Mouse (Mus musculus) inflammation-experienced regulatory T-cells, adult 6 months (primary cell): Measurements from ENCODE around the gene Mfsd4b5. TPM values are rescaled to one million over a fixed set of nuclear protein-coding genes. Genes with fewer than 3 reads are reported as not detected.
"Not testable (repeated sequence)": the region's sequence is repeated elsewhere in the genome, so short reads cannot be mapped to it uniquely, and the experiment has no call there.

Source experiments
- ATAC-seq: one replicate; pipeline ENCODE4 v1.8.0; 2017
- polyA plus RNA-seq, 3 experiments: library from polyadenylated mRNA; unstranded; fragments of 100-300 nt; shearing (Covaris generic); gene quantifications; one replicate each; pipeline ENCODE4 v1.2.1; 2017

Gene Mfsd4b5
- polyA plus RNA-seq: under 1 TPM in 1 of 3 experiments, not detected in 2; 0.20 TPM

DNA sequence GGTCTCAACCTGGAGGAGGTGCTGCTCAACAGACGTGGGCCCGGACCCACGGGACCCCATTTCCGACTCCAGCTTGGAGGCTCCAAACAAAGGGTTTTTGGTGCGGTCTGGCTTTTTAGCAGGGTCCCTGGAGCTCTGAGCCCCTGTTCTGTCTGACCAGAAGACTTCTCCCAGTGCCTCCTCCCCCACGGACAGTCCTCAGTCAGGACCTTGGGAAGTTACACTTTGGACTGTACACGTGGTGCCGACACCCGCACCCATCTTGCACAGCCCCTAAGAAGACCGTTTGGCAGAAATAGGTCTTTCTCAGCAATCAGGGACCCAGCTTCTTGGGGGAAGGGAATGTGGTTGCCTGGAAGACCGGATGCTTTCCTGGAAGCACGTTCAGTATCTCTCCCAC is at the start of gene Mfsd4b5:
TSS of gene Mfsd4b5 (minus strand) at position 181 of the 400 bp plus-strand sequence.
- no peak for ATAC-seq

DNA sequence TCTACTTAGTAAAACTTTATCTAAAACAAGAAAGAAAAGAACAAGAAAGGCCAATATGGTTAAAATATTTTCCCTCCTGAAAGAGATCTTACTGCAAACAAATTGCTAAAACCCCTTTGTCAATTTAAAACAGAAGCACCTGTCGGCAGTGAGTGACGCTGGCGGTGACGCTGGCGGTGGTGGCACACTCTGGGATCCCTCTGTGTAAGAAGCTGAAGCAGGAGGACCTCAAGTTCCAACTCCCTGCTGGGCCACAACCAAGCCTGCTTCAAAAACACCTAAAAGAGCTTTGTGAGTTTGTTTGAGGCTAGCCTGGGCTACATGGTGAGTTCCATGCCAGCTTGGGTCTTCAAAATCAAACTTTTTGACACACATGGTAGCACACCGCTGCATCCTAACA is 48.5 kb upstream of the Mfsd4b5 start:
- ATAC-seq: no peak

DNA sequence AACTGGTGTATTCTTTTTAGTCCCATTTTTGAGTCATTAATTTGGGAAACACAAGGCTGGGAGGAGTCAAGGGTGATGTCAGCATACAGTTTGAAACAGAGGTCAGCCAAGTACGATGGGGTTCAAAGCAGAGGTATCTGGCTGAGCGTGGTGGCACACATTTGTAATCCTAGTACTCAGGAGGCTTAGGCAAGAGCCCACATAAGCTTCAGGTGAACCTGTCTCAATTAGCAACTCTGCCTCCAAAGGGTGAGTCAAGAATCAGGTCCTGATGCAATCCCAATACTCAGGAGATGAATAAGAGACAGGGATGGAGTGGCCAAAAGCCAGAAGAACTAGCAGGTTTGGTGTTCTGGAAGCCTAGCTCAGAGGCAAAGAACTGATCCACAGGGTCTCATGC is 46.5 kb upstream of the Mfsd4b5 start:
- ATAC-seq: no peak

DNA sequence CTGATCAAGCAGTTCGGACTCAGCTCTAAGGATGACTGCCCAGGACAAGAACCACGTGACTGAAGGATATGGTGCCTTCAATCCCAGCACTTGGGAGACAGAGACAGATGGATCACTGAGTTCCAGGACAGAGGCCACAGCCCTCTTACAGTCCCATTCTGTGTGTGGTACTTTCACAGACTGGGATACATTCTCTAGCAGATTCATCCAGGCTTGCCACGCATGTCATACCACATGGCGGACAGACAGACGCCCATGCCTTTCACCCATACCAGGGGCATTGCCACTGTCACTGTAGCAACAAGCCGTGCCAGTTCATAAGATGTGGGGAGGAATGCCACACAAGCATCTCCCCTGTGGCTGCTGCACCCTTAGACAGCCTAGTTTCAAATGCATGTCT is 44.3 kb upstream of the Mfsd4b5 start:
- ATAC-seq: no peak

DNA sequence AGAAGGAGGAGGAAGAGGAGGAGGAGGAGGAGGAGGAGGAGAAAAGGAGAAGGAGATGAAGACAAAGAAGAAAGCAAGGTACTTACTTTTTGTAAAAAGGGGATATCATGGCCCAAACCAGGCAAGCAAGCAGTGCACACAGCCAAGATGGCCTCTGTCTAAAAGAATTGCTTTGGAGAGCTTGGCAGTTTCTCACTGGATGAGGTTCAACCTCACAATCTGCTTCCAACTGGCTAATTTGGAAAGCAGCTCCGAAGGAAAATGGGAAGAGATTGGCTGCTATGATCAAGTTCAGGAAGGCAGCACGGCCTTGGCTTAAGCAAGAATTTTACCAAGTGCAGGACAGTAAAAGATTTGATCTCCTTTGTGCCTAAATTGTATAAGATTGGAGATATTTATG is 43.2 kb upstream of the Mfsd4b5 start:
- no peak for ATAC-seq

DNA sequence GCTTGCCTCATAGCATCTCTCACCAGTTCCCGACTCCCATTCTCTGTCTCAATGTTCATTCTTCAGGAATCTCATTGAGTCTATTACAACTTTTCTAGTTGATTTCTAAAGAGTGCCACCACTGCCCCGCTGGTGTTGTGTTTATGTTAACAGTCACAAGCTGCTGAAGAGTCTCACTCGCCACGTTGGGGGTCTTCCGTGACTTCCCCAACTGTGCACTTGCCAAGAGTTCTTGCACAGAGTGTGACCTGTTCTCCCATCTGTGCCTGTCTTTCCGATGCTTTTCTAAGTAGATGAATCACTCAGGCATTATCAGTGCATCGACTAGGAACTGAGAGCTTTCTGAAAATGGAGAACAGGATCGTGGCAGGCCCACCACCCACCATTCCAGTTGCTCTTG is 41.6 kb upstream of the Mfsd4b5 start:
- no peak for ATAC-seq

DNA sequence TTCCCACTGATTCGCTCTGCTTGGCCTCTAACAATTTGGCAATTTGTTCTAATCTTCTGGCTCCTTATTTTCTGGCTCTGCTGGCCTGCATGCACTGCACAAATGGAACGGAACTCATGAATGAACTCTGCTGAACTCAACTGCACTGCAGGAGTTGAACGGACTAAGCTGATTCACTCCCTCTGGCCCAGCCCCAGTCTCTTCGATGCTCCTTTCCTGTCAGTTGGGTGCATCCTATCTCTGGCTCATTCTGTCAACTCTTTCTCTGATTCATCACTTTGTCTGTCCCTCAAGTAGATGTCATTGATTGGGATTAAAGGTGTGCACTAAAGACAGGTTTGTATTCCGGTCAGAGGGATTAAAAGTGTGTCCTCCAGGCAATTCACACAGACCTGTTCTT is 40.1 kb upstream of the Mfsd4b5 start:
- ATAC-seq: no peak

DNA sequence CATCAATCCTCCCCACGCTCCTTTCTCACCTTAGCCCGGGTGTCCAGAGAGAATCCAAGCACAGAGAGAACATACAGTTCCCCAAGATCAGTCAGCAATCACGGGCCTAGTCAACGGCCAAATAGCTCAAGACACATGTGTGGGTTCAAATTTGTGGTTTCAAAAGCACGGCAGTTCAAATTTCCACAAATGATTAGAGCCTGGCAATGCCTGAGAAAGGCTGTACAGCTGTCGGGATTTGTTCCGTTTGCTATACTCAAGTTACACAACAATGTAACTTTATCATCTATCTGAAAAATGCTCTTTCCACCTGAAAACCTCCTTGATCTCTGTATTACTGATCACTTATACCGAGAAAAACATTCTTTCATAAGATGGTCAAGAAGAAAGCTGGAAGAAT is 39.1 kb upstream of the Mfsd4b5 start:
- ATAC-seq: no peak

DNA sequence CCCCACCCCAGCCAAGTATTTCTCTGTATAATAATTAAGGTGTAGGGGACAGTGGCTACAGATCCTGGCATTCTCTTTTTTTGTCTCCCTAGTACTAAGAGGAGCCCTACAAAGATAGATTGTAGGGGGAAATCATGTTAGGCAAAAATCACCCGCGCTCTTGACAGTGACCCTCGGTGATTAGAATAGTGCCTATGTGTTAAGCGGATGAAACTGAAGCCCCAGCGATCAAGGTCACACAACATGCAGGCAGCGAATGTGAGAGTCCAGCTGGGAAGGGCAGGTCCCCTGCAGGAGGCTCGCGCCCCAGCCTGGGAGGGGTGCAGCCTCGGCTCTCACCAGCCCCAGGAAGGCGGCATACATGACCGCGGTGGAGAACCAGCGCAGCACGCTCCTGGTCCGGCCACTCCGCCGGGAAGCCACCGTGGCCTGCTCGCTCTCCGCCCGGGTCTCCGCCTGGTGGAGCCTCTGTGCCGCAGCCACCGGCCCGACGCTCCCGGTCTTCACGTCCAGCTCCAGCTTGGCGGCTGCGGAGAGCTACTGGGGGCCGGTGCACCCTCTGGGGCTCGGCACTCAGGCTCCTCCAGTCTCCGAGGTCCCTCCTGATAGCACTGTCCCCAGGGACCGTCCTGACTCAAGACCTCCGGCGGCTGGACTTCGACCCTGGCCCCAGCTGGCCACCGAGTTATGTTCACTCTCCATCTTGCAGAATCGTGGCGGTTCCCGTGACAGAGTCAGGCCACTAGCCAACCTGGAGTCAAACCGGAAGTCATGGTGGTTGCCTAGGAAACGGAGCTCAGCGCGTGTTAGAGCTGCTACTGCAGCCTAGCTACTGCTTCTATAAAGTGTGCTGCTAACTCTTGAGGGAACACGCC is 38.3 kb upstream of the Mfsd4b5 start, which contains the start of gene Mfsd4b1:
TSS of gene Mfsd4b1 (minus strand) at position 715 of the 875 bp plus-strand sequence.
- peak; percentile 99 for ATAC-seq

DNA sequence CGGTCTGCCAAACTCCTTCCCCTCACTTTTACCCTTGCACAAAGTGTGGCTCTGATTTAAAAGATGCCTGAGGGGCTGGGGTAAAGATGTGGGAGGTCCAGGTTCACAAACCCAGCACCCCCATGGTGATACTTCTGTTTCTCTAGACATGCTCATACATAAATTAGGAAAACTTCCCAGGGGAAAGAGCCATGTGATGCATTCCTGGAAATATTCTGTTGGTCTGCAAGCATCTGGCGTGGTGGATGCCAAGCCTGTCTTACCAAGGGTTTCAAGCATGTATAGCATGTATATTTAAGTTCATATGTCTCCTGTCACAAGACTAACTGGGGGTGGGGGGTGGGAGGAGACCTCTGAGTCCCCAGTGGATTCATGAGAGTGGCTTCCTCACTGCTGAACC is 34.0 kb upstream of the Mfsd4b5 start:
- no peak for ATAC-seq

DNA sequence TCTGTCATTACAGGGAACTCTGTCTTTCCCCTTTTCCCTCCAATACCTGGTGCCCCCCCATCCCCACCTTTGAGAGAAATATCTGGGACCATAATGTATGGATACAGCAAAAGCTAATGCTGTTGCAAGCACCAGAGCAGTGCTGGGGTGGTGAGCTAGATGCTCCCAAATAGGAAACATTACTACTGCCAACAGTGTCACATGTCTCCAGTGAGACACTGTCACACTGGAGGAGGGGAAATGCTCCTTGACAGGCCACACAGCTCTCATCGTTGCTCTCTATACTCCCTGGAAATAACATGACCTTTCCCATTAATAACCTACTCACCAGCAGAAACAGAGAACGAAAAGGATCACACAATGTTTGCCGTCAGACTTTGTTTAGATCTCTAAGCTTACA is 33.0 kb upstream of the Mfsd4b5 start:
- no peak for ATAC-seq

DNA sequence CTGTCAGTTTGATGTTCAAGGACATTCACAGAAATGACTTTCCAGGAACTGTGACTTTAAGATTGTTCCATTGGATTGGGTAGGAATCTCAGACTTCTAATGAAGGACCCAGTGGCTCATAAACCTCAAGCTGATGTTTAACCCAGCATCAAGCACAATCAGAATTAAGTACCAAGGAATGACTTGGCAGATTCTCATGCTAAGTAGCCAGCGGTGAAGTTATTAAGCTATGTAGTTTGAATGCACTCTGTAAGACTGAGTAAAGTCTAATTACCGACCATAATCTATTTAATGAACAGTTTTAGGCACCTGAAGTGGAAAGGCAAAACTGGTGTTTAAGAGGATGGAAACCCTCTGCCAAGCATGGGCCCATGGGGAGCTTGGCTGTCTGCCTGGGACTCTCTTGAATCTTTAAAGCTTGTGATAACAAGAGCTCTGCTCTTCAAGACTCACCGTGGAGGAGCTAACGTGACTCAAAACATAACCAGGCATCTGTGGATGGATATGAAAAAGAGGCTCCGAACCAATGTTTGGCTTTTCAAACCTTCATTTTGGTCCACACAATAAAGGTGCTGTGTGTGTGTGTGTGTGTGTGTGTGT is 31.9 kb upstream of the Mfsd4b5 start:
- ATAC-seq: no peak

DNA sequence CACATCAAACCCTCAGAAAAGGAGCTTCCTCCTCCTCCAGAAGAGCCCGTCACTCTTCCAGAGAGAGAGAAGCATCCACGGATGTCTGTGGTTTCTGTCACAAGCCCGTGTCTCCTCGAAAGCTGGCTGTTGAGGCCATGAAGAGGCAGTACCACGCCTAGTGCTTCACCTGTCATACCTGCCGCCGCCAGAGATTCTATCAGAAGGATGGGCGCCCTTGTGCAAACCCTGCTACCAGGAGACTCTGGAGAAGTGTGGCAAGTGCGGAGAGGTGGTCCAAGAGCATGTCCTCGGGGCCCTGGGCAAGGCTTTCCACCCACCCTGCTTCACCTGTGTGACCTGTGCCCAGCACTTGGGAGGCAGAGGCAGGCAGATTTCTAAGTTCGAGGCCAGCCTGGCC is 23.1 kb upstream of the Mfsd4b5 start:
- no peak for ATAC-seq

DNA sequence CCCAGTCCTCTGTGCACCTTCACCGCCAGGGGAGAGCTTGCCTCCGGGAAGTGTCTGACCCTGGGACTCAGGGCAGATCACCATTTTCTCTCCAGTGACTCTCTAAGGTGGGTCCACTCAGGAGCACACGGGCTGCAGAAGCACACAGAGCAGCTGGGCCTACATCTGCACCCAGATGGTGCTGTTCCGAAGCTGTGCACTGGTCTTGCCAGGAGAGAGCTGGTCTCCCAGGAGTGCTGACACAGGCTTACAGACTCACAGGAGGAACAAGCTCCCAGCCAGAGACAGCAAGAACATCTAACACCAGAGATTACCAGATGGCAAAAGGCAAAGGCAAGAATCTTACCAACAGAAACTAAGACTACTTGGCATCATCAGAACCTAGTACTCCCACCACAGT is 22.4 kb upstream of the Mfsd4b5 start:
- ATAC-seq: not testable (repeated sequence)

DNA sequence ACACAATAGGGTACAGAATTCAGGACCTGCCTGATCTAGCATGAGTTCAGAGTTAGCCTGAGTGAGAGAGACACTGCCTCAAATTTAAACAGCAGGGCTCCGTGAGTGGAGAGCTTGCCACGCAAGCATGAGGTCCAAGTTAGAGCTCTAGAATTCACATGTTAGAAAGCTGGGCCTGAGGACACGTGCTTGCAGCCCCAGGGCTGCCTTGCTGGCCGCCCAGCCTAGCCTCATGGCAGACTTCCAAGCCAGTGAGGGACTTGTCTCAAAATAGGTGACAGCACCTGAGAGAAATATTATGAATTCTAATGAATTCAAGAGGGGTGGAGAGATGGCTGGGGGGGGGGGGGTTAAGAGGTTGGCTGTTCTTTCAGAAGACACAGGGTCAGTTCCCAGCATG is 21.5 kb upstream of the Mfsd4b5 start:
- no peak for ATAC-seq

DNA sequence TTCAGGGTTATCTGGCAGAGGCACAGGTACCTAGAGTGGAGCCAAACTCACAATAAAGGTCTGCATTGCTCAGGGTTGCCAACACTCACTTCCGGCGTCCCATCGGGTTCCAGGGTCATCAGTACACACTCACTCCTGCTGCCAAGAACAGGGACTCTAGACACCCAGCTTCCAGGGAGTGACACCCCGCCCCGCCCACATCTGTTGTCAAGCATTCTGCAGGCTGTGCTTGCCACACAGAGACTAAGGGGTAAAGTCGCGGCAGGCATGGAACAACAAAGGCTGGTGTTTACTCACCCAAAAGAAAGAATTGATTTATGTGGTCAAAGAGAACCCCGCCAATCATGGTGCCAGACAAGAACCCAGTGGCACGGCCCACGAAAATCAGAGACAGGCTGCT is 20.5 kb upstream of the Mfsd4b5 start:
- ATAC-seq: no peak

DNA sequence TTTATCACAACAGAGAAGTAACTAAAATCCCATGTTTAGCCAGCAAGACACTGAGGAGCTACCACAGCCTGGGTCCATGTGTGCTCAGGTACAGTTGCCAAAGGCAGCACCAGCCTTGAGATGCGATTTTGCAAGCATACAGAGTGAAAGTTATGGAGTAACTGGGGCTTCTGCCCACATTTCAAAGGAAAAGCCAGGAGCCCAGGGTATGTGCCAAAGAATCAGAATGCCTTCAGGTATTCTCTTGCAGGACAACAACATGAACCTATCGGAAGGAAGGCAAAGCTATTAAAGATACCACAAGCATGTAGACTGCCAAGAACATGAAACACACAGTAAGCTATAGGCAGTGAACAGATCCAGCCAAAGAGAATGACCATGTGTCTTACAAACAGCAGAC is 14.3 kb upstream of the Mfsd4b5 start:
- ATAC-seq: no peak

DNA sequence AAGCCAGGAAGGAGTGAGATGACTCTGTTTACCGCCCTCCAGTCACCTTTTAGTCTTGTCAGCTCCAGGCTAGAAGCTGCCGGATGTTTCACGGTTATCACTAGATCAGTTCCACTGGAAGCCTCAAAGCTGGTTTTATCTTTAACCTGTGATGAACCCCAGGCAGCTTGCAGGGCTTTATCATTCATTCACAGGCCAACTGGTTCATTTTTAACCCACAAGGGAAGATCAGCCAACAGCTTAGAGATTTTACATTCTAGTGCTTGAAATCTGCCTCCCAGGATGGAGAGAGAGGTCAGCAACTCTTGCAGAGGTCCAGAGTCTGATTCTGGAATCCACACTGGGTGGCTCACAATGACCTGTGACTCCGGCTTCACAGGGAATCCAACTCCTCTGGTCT is 4.7 kb upstream of the Mfsd4b5 start:
- peak; percentile 94 for ATAC-seq

DNA sequence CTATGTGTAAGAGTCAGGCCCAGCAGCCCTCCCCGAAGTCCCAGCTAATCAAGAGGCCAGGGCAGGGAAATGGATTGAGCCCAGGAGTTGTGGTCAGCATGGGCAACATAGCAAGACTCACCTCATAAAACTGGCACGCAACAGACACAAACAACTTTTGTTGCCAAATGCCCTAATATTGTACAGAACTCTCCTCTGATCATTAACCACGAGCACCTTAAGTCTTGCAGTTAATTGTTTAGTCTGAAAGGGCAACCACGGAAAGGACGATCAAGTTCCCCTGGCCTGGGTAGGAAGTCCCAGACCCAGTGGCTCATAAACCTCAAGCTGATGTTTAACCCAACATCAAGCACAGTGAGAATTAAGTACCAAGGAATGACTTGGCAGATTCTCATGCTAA is 3.8 kb downstream of the Mfsd4b5 start:
- ATAC-seq: no peak

DNA sequence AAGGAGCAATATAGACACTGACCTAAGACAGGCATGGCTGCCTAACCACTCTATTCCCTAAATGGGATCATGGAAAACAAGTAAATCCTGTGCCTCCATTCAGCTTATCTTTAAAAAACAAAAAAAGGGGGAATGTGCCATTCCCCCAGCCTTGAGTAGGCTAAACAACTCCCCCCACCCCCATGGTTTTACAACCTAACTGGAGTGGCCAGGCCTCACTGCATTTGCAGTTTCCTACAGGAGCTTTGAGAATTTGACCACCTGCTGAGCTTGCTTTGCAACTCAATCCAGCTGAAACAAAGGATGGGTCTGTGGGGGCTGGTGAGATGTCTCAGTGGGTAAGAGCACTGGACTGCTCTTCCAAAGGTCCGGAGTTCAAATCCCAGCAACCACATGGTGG is 8.2 kb downstream of the Mfsd4b5 start:
- ATAC-seq: no peak

DNA sequence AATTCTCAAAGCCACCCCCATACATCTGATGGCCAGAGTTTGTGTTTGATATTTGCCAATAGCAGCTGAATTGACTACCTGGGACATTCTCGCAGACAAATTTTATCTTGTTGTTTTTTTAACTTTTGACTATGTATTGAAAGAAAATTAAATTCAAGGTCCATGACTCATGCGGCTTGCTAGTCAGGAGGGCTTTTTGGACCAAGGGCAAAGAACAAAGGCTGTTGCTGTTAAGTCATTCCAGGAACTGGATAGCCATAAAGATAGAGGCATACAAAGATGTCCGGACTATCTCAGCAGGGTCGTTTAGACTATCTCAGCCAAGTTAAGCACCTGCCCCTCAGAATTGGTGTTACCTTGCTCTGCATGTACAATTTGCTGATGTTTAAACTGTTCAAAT is 9.1 kb downstream of the Mfsd4b5 start:
- no peak for ATAC-seq

DNA sequence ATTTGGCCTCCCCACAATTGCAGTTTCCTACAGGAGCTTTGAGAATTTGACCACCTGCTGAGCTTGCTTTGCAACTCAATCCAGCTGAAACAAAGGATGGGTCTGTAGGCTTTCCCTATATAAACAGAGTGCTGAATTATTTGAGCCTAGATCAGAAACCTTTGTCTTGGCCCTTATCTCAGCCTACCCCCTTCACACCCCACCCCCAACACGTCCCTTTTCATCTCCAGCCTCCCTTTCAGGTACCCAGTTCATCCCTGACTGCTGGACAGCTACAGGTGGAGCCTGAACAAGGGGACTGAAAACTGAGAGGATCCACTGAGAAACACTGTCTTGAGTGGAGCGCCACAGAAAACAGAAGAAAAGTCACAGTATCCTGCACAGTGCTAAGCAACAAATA is 10.7 kb downstream of the Mfsd4b5 start:
- no peak for ATAC-seq

DNA sequence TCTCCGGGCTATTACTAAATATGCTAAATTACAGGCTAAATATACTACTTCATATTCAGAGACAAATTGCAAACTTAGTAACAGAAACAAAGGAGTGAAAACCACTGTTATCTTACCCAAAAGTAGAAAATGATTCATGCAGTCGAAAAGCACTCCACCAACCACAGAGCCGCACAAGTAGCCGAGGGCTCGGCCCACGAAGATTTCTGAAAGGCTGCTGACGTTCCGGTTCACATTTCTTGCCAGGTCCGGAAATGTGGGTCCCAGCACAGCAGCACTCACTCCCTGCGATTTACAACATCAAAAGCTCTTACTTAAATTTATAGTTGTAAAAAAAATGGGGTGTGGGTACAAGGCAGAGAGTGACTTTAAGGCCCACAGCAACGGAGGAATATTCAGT is 11.5 kb downstream of the Mfsd4b5 start:
- peak; percentile 61 for ATAC-seq

DNA sequence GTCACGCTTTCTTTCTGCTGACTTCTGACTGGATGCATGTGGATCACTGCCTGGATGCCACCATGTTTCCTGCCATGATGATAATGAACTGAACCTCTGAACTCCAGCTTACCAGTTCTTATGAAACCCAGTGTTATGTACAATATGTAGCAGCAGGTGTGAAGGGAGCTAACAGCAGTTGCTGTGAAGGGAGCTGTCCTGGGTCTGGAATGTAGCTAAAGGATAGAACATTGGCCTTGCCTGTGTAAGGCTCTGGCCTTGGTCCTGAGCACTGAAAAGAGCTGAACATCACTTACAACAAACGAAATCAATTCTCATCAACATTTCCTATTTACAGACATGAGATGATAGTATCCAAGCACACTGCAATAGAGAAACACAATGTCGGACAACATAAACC is 18.9 kb downstream of the Mfsd4b5 start:
- no peak for ATAC-seq
